Mouse (Mus musculus) cerebellum, adult 2 months (tissue): ENCODE results near the gene Ear6.

Experiments used
- CTCF ChIP-seq: fragments of 200-500 bp; IDR thresholded peaks from 2 replicates; pipeline ENCODE4 v1.5.1; 2011; ENCODE audit warnings: low read depth, mild to moderate bottlenecking, control low read depth, low read length, moderate library complexity, borderline replicate concordance; ENCODE audit not compliant: insufficient read depth
- POLR2A ChIP-seq: fragments of 200-500 bp; IDR thresholded peaks from 2 replicates; pipeline ENCODE4 v1.6.1; 2011; ENCODE audit warnings: low read length, control low read depth, borderline replicate concordance; ENCODE audit not compliant: insufficient read depth

GRCm38 (mm10) chr14:51892191-51892939, 38.9 kb downstream of the Ear6 start, which contains the start of gene Slc39a2:
- no peak for TF ChIP-seq POLR2A
- TF ChIP-seq CTCF: no peak
